Mouse (Mus musculus) B cell, adult 2 months (primary cell): ENCODE results near the gene Tectb.
"Not testable (repeated sequence)": the region's sequence is repeated elsewhere in the genome, so short reads cannot be mapped to it uniquely, and the experiment has no call there.

Experiments used
- DNase-seq, 2 experiments: peaks; one replicate each; pipeline ENCODE4 v3.0.0; 2022

The Tectb gene

DNA sequence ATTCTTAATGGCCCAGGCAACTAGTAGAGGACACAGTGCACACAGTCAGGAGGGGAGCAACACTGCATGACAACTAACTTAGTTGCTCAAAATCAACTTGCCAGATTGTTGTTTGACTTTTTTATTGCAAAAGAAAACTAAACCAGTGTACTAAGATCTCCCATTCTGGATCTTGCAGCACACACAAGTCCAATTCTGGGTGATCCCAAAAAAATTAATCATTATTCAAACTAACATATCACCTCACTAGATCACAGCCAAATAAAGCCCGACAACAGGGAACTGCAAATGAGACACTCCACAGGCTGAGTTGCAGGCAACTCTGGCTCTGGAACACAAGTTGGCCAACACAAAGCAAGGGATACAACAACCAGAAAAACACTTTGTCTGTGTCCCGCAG is 13.8 kb upstream of the Tectb start:
- no peak for DNase-seq

DNA sequence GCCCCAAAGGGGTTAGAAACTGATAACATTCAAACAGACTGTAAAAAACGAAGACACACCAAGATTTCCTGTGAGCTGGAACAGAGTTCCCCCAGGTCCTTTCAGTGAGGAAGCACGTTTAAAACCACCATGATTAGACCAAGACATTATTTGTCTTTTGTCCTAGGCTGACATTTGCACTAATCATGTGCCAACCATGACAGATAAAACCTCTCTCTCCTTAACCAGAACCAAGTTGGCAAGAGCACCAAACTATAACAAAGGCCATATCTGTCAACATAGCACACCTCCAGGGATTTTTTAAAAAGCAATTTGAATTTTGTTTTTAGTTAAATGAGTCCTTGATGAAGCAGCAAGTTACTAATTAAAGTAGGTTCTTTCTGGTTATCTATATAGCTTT is 12.8 kb upstream of the Tectb start:
- no peak for DNase-seq

DNA sequence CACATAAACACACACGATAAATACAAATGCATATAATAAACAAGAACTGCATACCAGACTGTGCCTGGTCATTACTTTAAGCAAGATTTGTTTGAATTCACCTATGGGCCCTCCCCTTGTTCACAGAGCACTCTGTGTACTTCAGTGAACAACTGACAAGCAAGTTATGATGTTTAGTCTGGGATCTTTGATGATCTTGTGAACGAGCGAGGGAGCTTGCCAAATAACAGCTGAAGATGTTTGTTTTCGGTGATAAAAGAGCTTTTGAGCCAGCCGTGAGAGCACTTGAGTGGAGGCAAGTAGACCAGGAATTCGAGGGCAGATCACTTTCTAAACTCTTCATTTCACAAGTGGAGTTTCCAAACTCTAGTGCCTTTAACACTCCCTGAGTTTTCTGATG is 12.2 kb upstream of the Tectb start:
- no peak for DNase-seq

DNA sequence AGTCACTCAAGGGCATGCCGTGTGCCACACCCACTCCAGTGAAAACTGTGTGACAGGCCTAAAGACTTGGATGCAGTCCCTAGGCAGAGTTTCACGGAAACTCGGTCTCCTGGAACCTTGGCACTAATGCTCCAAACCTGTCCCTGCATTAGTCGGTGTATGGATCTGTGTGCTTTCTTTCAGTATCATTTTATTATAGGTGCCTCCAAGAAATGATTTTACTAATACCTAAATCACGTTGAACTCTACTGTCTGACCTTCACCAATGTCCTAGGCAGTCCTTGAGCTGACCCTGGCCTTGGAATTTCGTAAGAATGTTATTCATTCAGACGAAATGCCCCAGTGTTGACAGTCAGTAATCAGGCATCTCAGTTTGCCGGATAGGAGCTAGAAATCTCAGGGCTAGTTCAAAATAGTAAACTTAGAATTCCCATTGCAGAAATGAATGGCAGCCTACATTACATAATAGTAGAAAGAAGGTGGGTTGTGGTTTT is 11.2 kb upstream of the Tectb start:
- DNase-seq, result not testable (repeated sequence)

DNA sequence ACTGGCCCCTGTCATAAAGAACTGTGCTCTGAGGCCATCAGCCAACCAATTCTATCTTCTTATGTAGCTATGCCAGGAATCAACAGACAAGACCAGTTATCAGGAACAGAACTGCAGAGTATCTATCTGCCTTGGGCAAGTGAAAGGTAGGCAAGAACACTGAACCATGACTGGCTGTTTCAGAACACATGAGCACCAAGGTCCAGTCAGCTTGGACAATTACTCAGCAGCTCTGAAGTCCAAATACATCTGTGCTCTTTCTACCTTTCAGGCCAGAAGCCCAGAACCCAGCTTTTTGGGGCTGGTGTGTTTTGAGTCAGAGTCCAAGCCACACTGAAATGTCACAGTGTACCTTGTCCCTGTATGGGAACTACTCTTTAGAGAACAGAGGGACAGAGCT is 10.1 kb upstream of the Tectb start:
- DNase-seq, result no peak

DNA sequence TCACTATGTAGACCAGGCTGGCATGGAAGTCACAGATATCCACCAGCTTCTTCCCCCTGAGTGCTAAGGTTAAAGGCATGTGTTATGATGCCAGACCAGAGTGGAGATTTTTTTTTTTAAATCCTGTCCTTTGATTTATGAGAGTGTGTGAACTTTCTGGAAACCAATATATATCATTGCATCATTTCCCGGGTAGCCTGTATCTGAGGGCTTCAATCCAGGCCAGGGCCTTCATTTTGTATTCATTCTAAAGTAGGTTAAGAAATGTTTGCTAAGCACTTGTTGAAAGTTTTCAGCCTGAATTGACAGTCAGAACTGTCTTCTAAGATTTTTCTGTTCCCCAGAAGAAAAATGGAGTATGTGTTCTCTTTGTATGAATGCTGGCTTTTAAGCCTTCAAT is 8.9 kb upstream of the Tectb start:
- DNase-seq, result no peak

DNA sequence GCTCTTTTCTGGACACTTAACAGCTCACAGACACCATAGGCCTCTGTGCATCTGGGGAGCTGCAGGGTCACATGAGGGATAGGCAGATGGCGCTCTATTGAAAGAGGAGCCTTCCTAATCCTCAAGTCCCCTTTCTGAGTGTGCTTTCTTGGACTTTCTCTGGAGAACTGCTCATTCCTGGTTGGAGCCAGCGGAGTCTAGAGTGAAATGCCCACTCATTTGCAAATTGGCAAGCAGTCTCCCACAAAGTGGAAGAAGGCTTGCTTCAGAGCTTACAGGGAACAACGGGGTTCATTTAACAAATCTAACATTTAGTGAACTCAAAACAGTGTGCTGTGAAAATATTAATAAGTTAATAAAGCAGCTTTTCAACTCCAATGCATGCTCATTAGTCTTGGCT is 3.4 kb upstream of the Tectb start:
- DNase-seq, result no peak

DNA sequence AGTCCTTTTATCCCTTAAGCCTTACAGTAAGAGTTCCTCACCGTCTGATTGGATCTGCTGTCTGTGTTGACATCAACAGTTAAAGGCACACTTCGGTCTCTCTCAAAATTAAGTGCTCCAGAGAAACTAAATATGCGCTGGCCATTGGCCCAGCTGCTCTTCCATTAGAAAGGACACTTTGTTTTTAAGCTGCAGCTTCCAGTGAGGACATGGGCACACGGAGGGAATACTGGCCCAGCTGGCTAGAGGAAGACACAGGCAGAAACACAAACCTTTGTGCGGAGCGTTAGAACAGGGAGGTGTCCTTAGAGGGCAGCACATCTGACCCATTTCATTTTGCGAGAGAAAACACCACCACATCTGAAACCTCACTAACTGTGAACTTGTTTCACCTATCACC is 3.9 kb downstream of the Tectb start:
- DNase-seq, result no peak

DNA sequence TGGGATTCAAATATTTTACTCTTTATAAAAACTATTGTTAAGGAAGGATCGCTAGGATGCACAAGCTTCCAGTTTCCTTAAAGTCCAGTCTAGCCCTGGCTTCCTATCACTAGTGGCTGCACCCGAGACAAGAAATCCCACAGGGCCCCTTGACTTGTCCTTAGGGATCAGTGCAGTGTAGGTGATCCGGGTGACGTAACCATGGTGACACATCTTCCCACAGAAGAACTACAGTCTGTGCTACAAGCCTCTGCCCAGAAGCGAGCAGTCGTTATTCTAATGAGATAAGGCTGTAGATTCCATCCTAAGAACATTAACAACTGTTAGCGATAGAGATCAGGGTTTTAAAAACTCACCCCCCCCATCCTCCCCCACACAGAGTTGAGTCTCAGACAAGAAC is 4.5 kb downstream of the Tectb start:
- no peak for DNase-seq

DNA sequence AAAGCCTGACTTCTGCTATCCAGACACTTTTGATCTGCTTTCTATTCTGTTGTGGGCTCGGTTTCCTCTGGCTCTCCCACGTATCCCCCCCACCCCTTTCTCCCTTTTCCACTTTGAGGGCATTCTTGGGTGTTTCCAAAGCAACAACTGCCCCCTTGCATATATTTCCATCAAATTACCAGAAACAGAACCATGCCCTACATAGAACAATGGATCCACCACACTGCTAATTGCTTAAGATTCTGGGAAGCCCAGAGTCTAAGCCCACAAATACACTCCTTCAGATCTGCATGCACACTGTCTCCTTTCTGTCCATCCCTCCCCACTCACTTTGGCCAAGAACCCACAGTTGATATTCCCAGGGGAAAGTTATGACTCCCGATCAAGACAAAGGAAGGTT is 5.1 kb downstream of the Tectb start:
- no peak for DNase-seq

DNA sequence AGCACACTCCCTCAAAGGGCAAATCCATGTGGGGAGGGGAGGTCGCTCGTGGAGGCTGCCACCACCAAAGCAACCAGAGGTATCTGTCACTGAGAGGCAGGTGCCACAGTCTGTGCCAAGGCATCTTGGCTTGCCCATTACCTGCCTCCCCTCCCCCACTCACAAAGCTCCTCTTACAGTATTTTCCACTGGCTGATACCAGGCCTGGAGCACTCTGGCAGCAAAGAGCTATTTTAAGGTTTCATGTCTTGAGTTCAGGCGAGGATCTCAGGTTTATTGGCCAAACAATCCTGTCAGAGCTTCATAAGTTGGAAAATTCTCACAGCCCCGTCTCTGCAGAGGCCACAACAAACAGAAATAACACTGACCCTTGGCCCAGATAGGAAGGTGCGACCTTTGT is 9.5 kb downstream of the Tectb start:
- no peak for DNase-seq

DNA sequence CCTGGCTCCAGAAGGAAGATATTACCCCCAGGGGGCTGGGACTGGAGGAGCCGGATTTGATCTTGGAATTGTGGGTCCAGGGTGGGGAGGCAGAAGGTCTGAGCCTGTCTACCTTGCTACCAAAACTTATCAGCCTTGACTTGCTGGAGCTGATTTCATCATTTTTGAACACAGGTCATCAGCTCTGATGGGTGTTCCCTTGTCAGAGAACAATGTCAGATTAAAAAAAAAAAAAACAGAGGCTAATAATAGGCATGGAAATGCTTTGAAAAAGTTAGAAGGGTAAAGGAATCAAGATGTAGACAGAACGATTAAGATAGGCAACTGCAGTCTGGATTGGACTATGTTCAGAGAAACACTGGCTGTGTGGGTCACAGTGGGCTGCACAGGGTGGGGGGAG is 11.1 kb downstream of the Tectb start:
- DNase-seq, result no peak

DNA sequence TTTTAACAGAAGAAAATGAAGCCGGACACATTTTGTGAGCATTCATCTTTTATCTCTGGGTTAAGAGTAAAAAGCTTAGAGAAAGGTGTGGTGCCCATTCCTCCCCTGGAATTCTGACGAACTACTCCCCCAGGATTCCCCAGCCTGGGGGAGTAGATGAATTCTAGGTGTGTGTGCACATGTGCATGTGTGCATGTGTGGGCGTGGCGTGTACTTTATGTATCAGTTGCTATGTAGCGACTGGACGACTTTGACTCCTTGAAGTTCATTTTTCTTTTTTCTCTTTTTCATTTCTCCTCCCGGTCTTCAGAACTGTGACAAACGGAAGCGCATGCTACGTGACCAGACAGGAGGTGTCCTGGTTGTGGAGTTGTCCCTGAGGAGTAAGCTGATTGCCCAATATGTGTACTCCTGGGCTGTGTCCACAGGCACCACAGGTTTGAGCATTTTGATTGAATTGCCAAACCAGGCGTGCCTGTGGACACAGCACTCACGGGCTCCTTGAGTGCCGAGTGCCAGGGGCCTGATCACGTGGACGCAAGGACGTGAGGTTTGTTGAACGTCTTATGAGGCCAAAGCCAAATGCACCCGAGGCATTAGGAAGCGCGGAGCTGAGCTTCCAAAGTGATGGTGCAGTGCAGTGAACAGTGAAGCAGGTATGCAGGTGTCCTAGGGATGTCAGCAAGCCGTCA is 11.9 kb downstream of the Tectb start:
- DNase-seq, result no peak

DNA sequence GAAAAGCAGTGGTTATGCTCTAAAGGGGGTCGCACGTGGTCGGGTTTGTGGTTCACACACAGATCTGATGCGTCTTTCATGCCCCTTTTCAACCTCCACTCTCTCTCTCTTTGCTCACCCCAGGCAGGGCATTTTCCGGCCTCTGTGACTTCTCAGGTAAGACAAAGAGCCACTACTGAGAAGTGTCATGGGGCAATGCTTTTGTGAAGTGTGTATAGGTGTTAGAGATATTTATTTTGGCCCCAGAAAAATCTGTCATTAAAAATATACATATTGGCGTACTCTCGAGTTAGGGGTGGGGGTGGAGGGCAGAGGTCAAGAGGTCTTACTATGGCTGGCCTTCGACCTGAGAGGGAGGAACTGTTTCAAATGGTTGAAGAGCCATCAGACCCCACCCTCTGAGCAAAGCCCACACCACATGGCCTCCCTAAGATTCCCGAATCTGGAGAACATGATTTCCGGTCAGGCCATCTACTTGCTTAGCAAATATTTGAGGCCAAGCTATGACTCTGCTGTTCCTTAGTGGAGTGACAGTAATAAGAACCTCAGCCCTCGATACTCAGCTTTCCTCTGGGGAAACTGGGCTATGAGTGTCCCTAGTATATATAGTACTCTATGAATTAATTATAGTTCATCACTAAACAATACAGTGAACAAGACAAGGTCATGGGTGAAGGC is 13.3 kb downstream of the Tectb start:
- DNase-seq, result no peak

DNA sequence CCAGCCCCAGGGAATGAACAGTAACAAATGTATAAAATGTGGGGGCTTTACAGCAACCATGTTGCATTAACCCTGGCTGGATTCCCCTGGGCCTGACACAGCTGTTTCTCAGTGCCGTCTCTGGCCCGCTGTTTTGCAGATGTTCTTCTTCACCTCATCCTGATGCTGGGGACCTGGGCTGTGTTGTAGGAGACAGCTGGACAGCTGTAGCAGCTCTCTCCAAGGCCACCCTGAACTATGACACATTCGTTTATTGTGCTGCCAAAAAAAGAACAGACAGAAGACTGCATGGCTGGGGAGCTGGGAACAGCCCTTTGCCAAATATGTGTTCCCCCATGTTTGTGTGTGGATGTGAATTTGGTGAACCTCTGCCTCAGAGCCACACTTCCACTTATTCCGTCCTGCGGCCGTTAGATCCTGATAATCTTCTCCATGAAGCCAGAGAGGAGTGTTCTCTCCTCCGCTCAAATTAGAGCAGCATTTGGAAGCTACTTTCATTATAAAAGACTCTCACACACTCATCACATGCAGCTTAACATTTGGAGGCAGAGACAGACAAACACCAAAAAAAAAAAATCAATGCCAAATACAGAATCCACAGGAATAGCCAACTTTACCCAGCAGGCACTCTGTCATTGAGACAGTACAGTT is 14.1 kb downstream of the Tectb start:
- DNase-seq, result no peak

DNA sequence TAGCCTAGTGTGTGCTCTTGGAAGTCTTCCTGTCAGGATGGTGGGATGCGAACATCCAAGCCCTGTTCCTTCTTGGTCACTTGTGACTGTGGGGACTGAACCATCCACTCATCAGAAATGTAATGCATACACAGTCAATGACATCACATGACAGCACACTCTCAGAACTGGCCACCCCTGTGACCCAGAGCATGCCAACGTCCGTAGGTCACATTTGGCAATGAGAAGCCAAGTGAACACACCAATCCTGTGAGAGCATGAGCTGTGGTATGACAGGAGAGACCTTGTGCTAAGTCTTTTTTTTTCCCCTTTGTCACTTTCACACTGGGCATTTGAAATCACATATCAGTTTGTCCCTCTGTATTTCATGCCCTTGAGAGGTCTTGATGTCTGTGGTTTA is 15.0 kb downstream of the Tectb start:
- no peak for DNase-seq

DNA sequence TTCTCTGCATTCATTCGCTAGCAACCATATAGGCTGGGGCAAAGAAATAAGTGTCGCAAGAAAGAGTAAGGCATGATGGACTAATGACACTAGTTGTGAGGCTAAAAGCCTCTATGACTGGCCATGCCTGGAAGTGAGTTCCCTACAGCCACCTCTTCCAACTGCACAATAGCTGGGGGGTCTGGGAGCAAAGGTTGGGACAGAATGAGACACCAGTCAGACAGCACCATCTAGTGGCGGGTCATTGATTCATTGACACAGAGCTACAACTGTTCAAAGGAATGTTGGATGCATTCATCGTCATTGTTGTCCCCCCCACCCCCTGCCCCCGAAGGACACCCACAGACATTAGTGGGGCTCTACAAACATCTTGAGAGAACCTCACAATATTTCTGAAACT is 17.8 kb downstream of the Tectb start:
- peak; percentile 35 to 39 for DNase-seq

DNA sequence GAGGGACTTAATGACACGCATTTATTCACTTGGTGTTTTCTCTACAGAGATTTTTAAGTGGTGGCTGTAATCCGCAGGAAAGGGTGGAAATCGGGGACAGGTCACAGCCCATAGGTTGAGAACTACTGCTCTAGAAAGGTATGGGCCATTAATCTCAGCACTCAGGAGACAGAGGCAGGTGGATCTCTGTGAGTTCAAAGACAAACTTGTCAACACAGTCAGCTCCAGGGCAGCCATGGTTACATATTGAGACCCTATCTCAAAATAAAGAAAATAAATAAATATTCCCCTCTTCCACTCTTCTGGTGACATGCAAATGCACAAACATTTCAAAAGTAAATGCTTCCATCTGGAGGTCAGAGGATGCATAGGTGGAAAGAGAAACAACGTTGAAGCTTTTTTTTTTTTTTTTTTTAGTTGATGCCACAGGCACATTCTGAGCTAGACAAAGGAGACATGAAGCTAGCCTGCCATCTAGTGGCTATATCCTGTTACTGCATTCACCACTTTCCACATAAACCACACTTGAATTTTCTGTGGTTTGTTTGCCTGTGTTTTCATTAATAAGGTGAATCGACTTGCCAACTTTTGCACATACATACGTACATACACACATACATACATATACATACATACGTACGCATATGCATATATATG is 26.1 kb downstream of the Tectb start:
- DNase-seq, result peak; percentile 45 to 53

DNA sequence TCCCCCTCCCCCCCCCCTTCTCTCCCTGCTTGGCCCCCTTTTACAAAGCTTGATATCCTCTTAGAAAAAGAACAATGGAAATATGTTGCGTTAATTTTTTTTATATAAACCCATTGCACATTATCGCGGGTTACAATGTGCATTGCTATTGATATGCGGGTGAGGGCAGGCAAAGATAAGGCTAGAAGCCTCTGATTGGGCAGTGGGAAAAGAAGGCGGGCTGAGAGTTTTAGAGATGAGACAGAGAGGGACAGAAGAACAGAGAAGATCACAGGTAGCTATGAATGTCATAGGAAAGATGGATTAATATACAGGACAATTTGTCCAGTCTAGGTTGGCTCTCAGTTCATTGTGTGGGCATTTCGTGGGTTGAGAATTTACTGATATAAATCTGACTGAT is 26.7 kb downstream of the Tectb start:
- DNase-seq, result no peak

DNA sequence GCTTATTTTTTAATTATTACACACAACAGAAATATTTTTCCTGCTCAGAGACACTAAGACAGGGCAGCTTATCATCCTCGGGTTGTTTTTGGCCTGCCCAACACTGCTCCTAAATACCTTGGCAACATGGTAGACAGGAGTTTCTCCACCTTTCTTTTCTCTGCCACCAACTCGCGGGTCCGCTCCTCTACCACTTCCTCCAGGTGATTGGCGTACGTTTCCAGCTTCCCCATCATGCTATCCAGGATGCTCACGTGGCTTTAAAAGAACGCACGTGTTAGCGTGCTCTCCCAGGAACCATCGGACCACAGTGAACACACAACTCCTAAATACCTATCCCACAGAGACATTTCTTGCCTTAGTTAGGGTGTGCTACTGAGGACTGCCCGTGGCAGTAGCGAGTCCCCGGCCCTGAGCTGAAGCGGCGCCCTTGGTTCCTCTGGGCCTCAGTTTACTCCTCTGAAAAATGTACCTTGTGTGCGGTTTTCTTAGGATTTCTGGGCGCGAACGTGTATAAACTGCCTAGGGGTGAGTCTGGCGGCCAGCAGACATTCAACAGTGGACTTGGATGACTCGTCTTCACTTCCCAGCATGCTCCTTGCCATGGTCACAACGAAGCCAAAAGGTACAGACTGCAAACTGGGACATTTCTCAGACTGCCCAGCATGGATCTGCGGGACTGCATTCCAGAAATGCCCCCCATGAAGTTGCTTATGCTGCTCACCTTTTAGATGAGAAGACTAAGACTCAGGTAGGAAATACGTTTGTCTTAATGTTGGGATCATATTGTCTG is 27.4 kb downstream of the Tectb start:
- no peak for DNase-seq

DNA sequence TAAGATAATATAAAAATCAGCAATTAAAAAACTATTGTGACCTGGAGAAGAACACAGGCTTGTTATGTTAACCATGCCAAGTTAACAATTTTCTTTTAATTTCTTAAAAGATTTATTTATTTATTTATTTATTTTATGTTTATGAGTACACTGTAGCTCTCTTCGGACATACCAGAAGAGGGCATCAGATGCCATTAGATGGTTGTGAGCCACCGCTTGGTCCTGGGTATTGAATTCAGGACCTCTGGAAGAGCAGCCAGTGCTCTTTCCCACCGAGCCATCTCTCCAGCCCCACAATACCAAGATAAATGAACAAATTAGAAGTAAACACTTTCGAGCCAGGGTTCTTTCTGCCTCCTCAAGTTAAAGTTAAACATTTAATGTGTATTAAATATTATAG is 28.1 kb downstream of the Tectb start:
- DNase-seq, result no peak

DNA sequence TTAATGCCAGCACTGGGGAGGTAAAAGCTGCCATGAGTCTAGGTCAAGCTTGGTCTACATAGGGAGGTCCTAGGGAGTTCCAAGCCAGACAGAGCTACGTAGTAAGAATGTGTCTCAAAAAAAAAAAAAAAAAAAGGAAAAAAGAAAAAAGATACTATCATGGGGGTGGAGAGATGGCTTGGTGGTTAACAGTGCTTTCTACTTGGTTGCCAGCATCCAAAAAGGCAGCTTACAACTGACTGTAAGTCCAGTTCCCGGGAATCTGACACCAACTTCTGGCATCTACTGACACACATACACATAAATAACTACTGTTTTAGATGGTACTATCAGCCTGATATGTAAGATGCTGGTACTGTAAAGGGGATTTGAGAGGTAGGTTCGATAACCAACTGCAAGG is 28.6 kb downstream of the Tectb start:
- DNase-seq, result no peak

DNA sequence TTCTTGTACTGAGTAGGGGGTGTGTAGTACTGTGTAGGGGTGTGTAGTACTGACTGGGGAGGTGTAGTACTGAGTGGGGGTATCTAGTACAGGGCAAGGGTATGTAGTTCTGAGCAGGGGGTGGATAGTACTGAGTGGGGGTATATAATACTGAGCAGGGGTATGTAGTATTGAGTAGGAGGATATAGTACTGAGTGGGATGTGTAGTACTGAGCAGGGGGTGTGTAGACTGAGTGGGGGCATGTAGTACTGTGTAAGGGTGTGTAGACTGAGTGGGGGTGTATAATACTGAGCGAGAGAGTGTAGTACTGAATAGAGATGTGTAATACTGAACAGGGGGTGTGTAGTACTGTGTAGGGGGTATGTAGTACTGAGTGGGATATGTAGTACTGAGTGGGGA is 31.2 kb downstream of the Tectb start:
- no peak for DNase-seq
